Mouse (Mus musculus): ENCODE measurements around the gene 5730596B20Rik. TPM values are rescaled to one million over a fixed set of nuclear protein-coding genes. Genes with fewer than 3 reads are reported as not detected.

5730596B20Rik gene
- total RNA-seq, 2 experiments from 2014 or later, result not detected

- intact Hi-C loops (cut with DNase I), result no loop called here
- DNase-seq (ENCODE audit: low spot score), result peak; percentile 59
Measured at GRCm38 (mm10) chr6:52172501-52172900, 4.8 kb upstream of the 5730596B20Rik start.

GRCm38 (mm10) chr6:52173648-52174047 lies 3.6 kb upstream of the 5730596B20Rik start:
- intact Hi-C loops (cut with DNase I), result no loop called here

GRCm38 (mm10) chr6:52174968-52175751 lies 2.1 kb upstream of the 5730596B20Rik start:
- intact Hi-C loops (cut with DNase I), result no loop called here
- no peak for DNase-seq (ENCODE audit: low spot score)

More at GRCm38 (mm10) chr6:52173648-52174047, 3.6 kb upstream of the 5730596B20Rik start:
- DNase-seq (ENCODE audit: low spot score), result no peak

GRCm38 (mm10) chr6:52175864-52176263 lies 1.4 kb upstream of the 5730596B20Rik start:
- no peak for DNase-seq (ENCODE audit: low spot score)
- intact Hi-C loops (cut with DNase I), result no loop called here

GRCm38 (mm10) chr6:52176391-52176790 lies 907 bp upstream of the 5730596B20Rik start:
- intact Hi-C loops (cut with DNase I), result no loop called here
- DNase-seq (ENCODE audit: low spot score), result no peak

- DNase-seq (ENCODE audit: low spot score), result no peak
- intact Hi-C loops (cut with DNase I), result no loop called here
Measured at GRCm38 (mm10) chr6:52177806-52178205, 508 bp downstream of the 5730596B20Rik start.

GRCm38 (mm10) chr6:52178918-52179665 lies 1.8 kb downstream of the 5730596B20Rik start:
- intact Hi-C loops (cut with DNase I), result no loop called here
- no peak for DNase-seq (ENCODE audit: low spot score)

GRCm38 (mm10) chr6:52179690-52180089 lies 2.4 kb downstream of the 5730596B20Rik start:
- intact Hi-C loops (cut with DNase I), result no loop called here
- DNase-seq (ENCODE audit: low spot score), result no peak

- intact Hi-C loops (cut with DNase I), result no loop called here
Measured at GRCm38 (mm10) chr6:52180213-52180710, 3.0 kb downstream of the 5730596B20Rik start.

GRCm38 (mm10) chr6:52180726-52181125 lies 3.4 kb downstream of the 5730596B20Rik start:
- intact Hi-C loops (cut with DNase I), result no loop called here
- DNase-seq (ENCODE audit: low spot score), result no peak

More at GRCm38 (mm10) chr6:52180213-52180710, 3.0 kb downstream of the 5730596B20Rik start:
- no peak for DNase-seq (ENCODE audit: low spot score)

- intact Hi-C loops (cut with DNase I), result no loop called here
- no peak for DNase-seq (ENCODE audit: low spot score)
Measured at GRCm38 (mm10) chr6:52182030-52182429, 4.7 kb downstream of the 5730596B20Rik start.

- intact Hi-C loops (cut with DNase I), result no loop called here
Measured at GRCm38 (mm10) chr6:52182793-52183192, 5.5 kb downstream of the 5730596B20Rik start.

GRCm38 (mm10) chr6:52183311-52184080 lies 6.2 kb downstream of the 5730596B20Rik start:
- intact Hi-C loops (cut with DNase I), result no loop called here
- DNase-seq (ENCODE audit: low spot score), result no peak

More at GRCm38 (mm10) chr6:52182793-52183192, 5.5 kb downstream of the 5730596B20Rik start:
- DNase-seq (ENCODE audit: low spot score), result no peak

- intact Hi-C loops (cut with DNase I), result no loop called here
- no peak for DNase-seq (ENCODE audit: low spot score)
Measured at GRCm38 (mm10) chr6:52184668-52185067, 7.4 kb downstream of the 5730596B20Rik start.

- DNase-seq (ENCODE audit: low spot score), result no peak
- intact Hi-C loops (cut with DNase I), result no loop called here
Measured at GRCm38 (mm10) chr6:52185222-52185621, 7.9 kb downstream of the 5730596B20Rik start.

- no peak for DNase-seq (ENCODE audit: low spot score)
- intact Hi-C loops (cut with DNase I), result no loop called here
Measured at GRCm38 (mm10) chr6:52185834-52186233, 8.5 kb downstream of the 5730596B20Rik start.

GRCm38 (mm10) chr6:52186500-52186899 lies 9.2 kb downstream of the 5730596B20Rik start:
- no peak for DNase-seq (ENCODE audit: low spot score)
- intact Hi-C loops (cut with DNase I), result no loop called here

- intact Hi-C loops (cut with DNase I), result no loop called here
- no peak for DNase-seq (ENCODE audit: low spot score)
Measured at GRCm38 (mm10) chr6:52189172-52189591, 11.9 kb downstream of the 5730596B20Rik start.

- intact Hi-C loops (cut with DNase I), result no loop called here
- DNase-seq (ENCODE audit: low spot score), result no peak
Measured at GRCm38 (mm10) chr6:52189909-52190308, 12.6 kb downstream of the 5730596B20Rik start.

- DNase-seq (ENCODE audit: low spot score), result no peak
- intact Hi-C loops (cut with DNase I), result no loop called here
Measured at GRCm38 (mm10) chr6:52190410-52190809, 13.1 kb downstream of the 5730596B20Rik start.

Data from heart, postnatal 25 days (tissue).